Mouse (Mus musculus) megakaryocyte, embryonic 14.5 days (primary cell): Measurements from ENCODE around the gene Lcp2. TPM values are rescaled to one million over a fixed set of nuclear protein-coding genes. Genes with fewer than 3 reads are reported as not detected.

Experiments used
- H3K27me3 ChIP-seq: replicated peaks from 2 replicates; pipeline ENCODE3; 2012; ENCODE audit warnings: inconsistent platforms
- H3K36me3 ChIP-seq: replicated peaks from 2 replicates; pipeline ENCODE3; 2012; ENCODE audit warnings: low read length, inconsistent platforms, mixed read lengths
- H3K4me1 ChIP-seq: 2 replicates; pipeline ENCODE4 v1.6.1; 2012; ENCODE audit warnings: inconsistent platforms
- H3K4me3 ChIP-seq: replicated peaks from 2 replicates; pipeline ENCODE3; 2012; ENCODE audit warnings: moderate library complexity, mild to moderate bottlenecking, inconsistent platforms
- H3K9me3 ChIP-seq: 2 replicates; pipeline ENCODE4 v1.6.1; 2012; ENCODE audit warnings: inconsistent platforms
- FLI1 ChIP-seq: IDR thresholded peaks from 2 replicates; pipeline ENCODE4 v1.6.1; 2012; ENCODE audit warnings: low read length, inconsistent platforms, mixed read lengths
- GATA1 ChIP-seq: IDR thresholded peaks from 3 replicates; pipeline ENCODE4 v1.6.1; 2012; ENCODE audit warnings: mixed read lengths, low read length, inconsistent platforms, borderline replicate concordance
- polyA plus RNA-seq: library from polyadenylated mRNA; stranded (reverse); fragments of >175 nt; gene quantifications from 2 replicates; pipeline ENCODE4 v1.2.3, GENCODE M21; 2012; ENCODE audit warnings: low replicate concordance; ENCODE audit not compliant: insufficient read depth

Lcp2 gene
- polyA plus RNA-seq, 1 experiment: 68.0 TPM

- Histone ChIP-seq H3K27me3 (no peaks in the 10 kb centered on the region), H3K4me1 (peaks cover 76% of the 10 kb centered on the region), H3K36me3 (no peaks in the 10 kb centered on the region), H3K4me3 (peak overlapping the region; percentile 87), H3K9me3 (no peaks in the 10 kb centered on the region)
- no peak for TF ChIP-seq FLI1
- TF ChIP-seq GATA1: no peak
These were observed 36.4 kb upstream of the Lcp2 start for GRCm38 (mm10) chr11:34010133-34010858.

DNA sequence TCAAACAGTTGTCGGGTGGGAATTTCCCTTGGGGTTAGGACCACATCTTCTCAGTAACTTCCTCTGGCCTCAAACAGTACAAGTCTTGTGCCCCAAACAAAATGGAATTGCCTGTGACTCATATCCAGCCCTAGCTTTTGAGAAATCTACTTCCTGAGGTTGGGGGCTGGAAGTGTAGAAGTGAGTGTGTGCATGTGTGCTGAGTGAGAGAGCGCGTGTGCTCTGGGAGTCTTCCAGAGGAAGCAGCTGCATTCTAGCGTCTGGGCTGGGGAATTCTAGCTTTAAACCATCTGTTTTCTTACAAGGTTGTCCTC lies 35.9 kb upstream of the Lcp2 start:
- TF ChIP-seq FLI1 (no peak), GATA1 (no peak)
- Histone ChIP-seq H3K27me3 (no peaks in the 10 kb centered on the region), H3K36me3 (no peaks in the 10 kb centered on the region), H3K4me3 (peak overlapping the region; percentile 87), H3K4me1 (peaks cover 73% of the 10 kb centered on the region), H3K9me3 (no peaks in the 10 kb centered on the region)

DNA sequence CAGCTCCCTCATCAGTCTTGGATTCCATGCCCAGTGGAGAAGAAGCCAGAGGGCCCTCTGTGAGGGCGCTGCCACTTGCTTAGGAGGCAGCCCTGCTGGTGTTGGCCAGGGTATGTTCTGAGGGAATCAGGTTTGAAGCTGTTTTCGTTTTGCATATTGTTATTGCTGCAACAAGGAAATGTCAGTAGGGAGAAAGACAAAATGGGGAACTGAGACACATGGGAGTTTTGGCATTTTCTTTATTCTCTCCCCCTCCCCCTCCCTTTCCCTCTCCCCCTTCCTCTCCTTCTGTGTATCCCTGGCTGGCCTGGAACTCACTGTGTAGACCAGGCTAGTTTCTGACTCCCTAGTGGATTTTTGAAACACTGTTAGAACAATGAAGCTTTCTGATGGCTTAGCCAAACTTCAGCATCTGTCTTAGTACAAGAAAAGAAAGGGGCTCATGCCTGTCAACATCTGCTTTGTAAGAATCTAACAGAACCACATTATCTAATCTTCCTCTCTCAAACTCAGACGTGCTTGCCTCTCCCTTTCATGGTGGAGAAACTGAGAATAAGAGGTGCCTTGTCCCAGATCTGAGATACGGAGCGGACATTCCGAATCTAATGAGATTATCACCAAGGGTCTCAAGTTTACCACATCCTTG lies 34.6 kb upstream of the Lcp2 start:
- Histone ChIP-seq H3K4me3 (no peak overlapping the region), H3K4me1 (peaks cover 60% of the 10 kb centered on the region), H3K9me3 (no peaks in the 10 kb centered on the region), H3K36me3 (no peaks in the 10 kb centered on the region), H3K27me3 (no peaks in the 10 kb centered on the region)
- TF ChIP-seq FLI1 (no peak), GATA1 (no peak)

GRCm38 (mm10) chr11:34025091-34025490 lies 21.6 kb upstream of the Lcp2 start:
- peaks cover 71% of the 10 kb centered on the region for H3K4me1 ChIP-seq
- TF ChIP-seq FLI1 (no peak), GATA1 (no peak)
- no peaks in the 10 kb centered on the region for H3K36me3 ChIP-seq
- H3K9me3 ChIP-seq: no peaks in the 10 kb centered on the region
- no peak overlapping the region for H3K4me3 ChIP-seq
- no peaks in the 10 kb centered on the region for H3K27me3 ChIP-seq

GRCm38 (mm10) chr11:34029658-34030057 lies 17.1 kb upstream of the Lcp2 start:
- peaks cover 92% of the 10 kb centered on the region for H3K4me1 ChIP-seq
- H3K4me3 ChIP-seq: no peak overlapping the region
- H3K27me3 ChIP-seq: no peaks in the 10 kb centered on the region
- TF ChIP-seq GATA1 (no peak), FLI1 (no peak)
- H3K9me3 ChIP-seq: no peaks in the 10 kb centered on the region
- no peaks in the 10 kb centered on the region for H3K36me3 ChIP-seq

DNA sequence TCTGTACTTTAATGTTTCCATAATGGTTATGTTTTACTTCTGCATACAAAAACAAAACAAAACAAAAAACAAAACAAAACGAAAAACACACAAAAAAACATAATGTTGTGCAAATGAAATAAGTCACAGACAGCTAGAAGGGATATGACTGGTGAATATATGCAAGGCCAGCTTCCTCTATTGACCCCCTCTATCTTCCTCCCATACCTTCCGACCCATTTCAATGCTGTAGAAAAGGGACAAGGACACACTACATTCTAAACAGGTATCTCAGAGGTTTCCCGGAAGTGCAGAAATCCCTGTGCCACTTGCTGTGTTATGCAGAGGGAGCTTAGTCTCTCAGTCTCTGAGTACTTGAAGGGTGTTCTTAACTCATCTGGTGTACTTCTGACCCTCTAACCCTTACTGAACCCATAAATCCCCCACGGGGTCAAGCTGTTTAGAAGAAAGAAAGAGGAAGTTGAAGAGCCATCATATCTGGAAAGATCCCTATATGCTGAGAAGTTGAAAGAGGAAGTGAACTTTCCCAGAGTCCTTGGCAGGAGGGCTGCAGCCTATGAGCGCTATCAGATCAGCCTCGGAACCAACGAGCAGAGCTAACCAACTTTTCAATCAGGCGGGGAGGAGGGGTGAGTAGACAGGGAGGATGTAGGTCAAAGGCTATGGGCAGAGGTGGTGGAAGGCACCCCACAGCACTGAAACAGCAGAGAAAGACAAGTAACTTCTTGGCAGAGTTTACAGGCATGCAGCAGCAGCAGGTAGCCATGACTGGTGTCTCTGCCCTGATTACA lies 15.5 kb upstream of the Lcp2 start:
- no peak for TF ChIP-seq FLI1
- TF ChIP-seq GATA1: no peak; the same call in 2 of the 3 replicates
- no peaks in the 10 kb centered on the region for H3K36me3 ChIP-seq
- peaks cover 84% of the 10 kb centered on the region for H3K4me1 ChIP-seq
- peak overlapping the region; percentile 88 for H3K4me3 ChIP-seq
- H3K27me3 ChIP-seq: no peaks in the 10 kb centered on the region
- H3K9me3 ChIP-seq: no peaks in the 10 kb centered on the region

GRCm38 (mm10) chr11:34034008-34034505 lies 12.7 kb upstream of the Lcp2 start:
- peaks cover 68% of the 10 kb centered on the region for H3K4me1 ChIP-seq
- peak overlapping the region; percentile 15 for H3K4me3 ChIP-seq
- no peaks in the 10 kb centered on the region for H3K9me3 ChIP-seq
- H3K36me3 ChIP-seq: no peaks in the 10 kb centered on the region
- TF ChIP-seq GATA1 (no peak), FLI1 (no peak)
- no peaks in the 10 kb centered on the region for H3K27me3 ChIP-seq

GRCm38 (mm10) chr11:34034794-34035193 lies 11.9 kb upstream of the Lcp2 start:
- Histone ChIP-seq H3K4me1 (peaks cover 62% of the 10 kb centered on the region), H3K9me3 (no peaks in the 10 kb centered on the region), H3K27me3 (no peaks in the 10 kb centered on the region), H3K4me3 (no peak overlapping the region), H3K36me3 (no peaks in the 10 kb centered on the region)
- TF ChIP-seq FLI1 (no peak), GATA1 (no peak)

DNA sequence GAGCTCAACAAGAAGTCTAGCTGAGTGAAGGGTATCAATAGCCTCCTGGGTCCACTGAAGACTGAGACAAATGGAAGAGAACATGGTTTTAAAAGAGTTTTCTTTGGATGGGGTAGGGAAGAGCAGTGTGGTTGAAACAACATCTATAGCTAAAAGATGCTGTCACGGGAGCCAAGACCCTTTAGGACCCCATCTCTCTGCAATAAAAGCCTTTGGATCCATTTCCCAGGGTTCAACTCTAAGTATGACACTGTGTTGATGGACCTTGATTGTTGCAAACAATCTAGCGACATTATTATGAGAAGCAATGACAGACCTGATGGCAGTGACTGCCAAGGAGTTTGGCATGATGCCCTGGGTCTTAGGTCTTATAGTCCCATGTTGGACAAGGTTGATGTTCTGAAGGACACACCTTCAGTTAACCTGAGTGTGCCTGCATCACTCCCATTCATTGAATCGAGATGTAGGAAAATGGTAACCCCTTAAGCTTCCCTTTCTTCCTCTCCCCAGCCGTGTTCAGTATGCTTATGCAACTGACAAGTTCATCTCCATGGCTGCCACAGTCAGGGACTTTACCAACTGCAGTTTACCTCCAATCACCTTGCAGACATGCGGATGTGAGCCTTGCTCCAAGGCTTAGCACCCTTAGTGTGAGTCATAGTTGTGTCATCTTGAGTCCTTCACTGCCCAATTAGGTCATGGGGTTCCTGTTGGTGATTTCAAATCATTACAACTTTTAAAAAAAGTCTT lies 10.6 kb upstream of the Lcp2 start:
- Histone ChIP-seq H3K4me3 (no peak overlapping the region), H3K4me1 (peaks cover 61% of the 10 kb centered on the region), H3K36me3 (no peaks in the 10 kb centered on the region), H3K27me3 (no peaks in the 10 kb centered on the region), H3K9me3 (no peaks in the 10 kb centered on the region)
- TF ChIP-seq GATA1: no peak
- no peak for TF ChIP-seq FLI1
